In the genomic region with DNA sequence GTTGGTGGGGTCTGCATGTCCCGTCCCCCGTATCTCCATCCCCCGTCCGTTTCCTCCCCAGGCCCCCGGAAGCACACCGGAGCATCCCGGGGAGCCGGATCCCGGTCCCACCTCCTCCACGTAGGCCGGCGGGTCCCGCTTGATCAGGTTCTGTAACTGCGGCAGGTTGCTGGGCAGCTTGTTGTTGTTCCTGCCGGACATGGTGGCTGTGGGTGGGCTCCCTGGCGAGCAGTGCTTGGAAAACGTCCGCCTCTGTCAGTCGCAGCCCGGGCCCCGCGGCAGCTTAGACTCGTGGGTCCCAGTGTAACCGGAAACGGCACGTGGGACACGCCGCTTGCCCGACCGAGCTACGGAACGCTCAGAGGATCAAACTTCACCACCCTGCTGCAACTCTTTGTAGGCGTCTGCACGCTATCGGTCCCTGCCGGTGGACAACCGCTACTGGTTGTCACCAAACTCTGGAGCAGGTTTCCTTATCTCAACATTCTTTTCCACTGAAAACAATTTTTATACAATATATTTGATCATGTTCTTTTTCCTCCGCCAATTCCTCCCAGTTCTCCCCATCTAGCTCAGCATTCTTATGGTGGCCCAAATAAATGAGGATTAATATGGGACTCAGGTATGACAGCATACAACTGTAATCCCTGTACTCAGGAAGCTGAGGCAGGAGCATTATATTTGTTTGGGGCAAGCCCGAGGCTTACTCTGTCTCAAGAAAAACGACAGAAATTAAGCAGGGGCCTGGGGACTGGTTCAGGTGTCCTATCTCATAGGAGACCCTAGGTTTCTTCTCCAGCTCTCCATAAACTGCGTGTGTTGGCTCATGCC, we compare ENCODE assay signal across 8 mouse cellular contexts. TPM values are rescaled to one million over a fixed set of nuclear protein-coding genes. Genes with fewer than 3 reads are reported as not detected.
A peak's percentile ranks its signal among the peaks of the same experiment; 100 is the strongest.
DNase-seq lines count a peak whose midpoint lies in the region; ATAC-seq lines count a peak whose summit lies in the region.

A gene (minus strand): TSS at position 799 of the 831 bp plus-strand sequence.

- peak within 1 kb of the TSS; percentile 42; the same call in 1 of the 2 replicates for H3K27ac ChIP-seq in hindbrain, embryonic 11.5 days (ENCODE audit: low read depth, low read length)

- DNase-seq in MN1 (ENCODE audit: low spot score): peak; percentile 93
- peak; percentile 92 for DNase-seq in cerebellum, adult 9-10 months
- peak; percentile 93 to 98 for DNase-seq in frontal cortex, adult 2 months (ENCODE audit: extremely low spot score in 1 of 2, low spot score in 1 of 2)
- DNase-seq in hindbrain, embryonic 11.5 days (ENCODE audit: low spot score): peak; percentile 91
- DNase-seq in layer of hippocampus, postnatal 10 days (ENCODE audit: low spot score in 2 of 2): peak; percentile 95
- DNase-seq in lung, postnatal 10 days: peak; percentile 96
- peak; percentile 89 for DNase-seq in ovary, postnatal 36 days (ENCODE audit: low spot score)
- peak; percentile 91 for DNase-seq in thymus, postnatal 25 days

- WGBS in hindbrain, embryonic 11.5 days: 2% methylated on average over 41 of the region's 41 CpGs

- H3K9me3 ChIP-seq in hindbrain, embryonic 11.5 days (ENCODE audit: control insufficient read depth, low read length): no peaks in the 10 kb centered on the region

- H3K4me1 ChIP-seq in hindbrain, embryonic 11.5 days (replicated peaks; ENCODE audit: control insufficient read depth, insufficient read depth, low read length): no peaks in the 10 kb centered on the region; the same call in 1 of the 2 replicates

- no peaks in the 10 kb centered on the region for H3K36me3 ChIP-seq in hindbrain, embryonic 11.5 days (ENCODE audit: control insufficient read depth, insufficient read depth, low read length)

- H3K4me2 ChIP-seq in hindbrain, embryonic 11.5 days (replicated peaks; ENCODE audit: low read depth, low read length): peak within 1 kb of the TSS; percentile 76

- peak within 1 kb of the TSS; percentile 86 for H3K4me3 ChIP-seq in hindbrain, embryonic 11.5 days (ENCODE audit: low read depth, low read length)

- H3K27me3 ChIP-seq in hindbrain, embryonic 11.5 days (ENCODE audit: control insufficient read depth, insufficient read depth, low read length): no peaks in the 10 kb centered on the region

- peak within 1 kb of the TSS; percentile 80 for H3K9ac ChIP-seq in hindbrain, embryonic 11.5 days (ENCODE audit: low read depth, low read length)

- ATAC-seq in hindbrain, embryonic 11.5 days (ENCODE audit: low FRiP score): peak; percentile 96

RNA-seq across cellular contexts. Expression of the gene that starts here (rescaled TPM):
- polyA plus RNA-seq in frontal cortex, adult 2 months (2012; rRNA removed): 13.0 and 15.4 TPM in 2 replicates
- 36.3 and 49.1 TPM in 2 replicates for polyA plus RNA-seq in hindbrain, embryonic 11.5 days (2014; fragmentation: Nextera tagmentation; extraction: Ambion mirVana)
- 10 to 100 TPM; 23.7 to 25.9 TPM for total RNA-seq in layer of hippocampus, postnatal 10 days (2021)

Comparison
In these comparisons a context has a peak if more than half of its experiments do, and no peak if none do; other contexts are left out.
1. Peak in every context shown above with its lines: DNase-seq, ATAC-seq, H3K4me3 ChIP-seq and H3K27ac ChIP-seq.